Mouse (Mus musculus) myocyte (in vitro differentiated cells): ENCODE measurements at regions not wholly inside any gene's neighbourhood (a gene's known extent, or its start where the extent isn't known, plus 50 kb on each side); places are given as distances from the start of the nearest gene placed in this dataset.

Source experiments
- H3K27me3 ChIP-seq: one replicate; pipeline ENCODE4 v1.6.1; 2011; ENCODE audit not compliant: control insufficient read depth, insufficient read depth, insufficient read length
- H3K36me3 ChIP-seq: one replicate; pipeline ENCODE4 v1.6.1; 2011; ENCODE audit not compliant: control insufficient read depth, insufficient read depth
- H3K4me2 ChIP-seq: one replicate; pipeline ENCODE4 v1.6.1; 2011; ENCODE audit warnings: low read depth, control low read depth
- H3K4me3 ChIP-seq: one replicate; pipeline ENCODE4 v1.5.1; 2011; ENCODE audit warnings: mild to moderate bottlenecking, control low read depth, moderate library complexity
- H3K79me2 ChIP-seq: one replicate; pipeline ENCODE4 v1.6.1; 2011; ENCODE audit not compliant: control insufficient read depth, insufficient read depth
- H3ac ChIP-seq: one replicate; pipeline ENCODE4 v1.6.1; 2011; ENCODE audit not compliant: control insufficient read depth, insufficient read length
- CEBPB ChIP-seq: IDR thresholded peaks from 2 replicates; pipeline ENCODE4 v1.6.1; 2011; ENCODE audit warnings: mild to moderate bottlenecking, moderate library complexity; ENCODE audit not compliant: poor library complexity, insufficient read depth, severe bottlenecking
- E2F4 ChIP-seq: IDR thresholded peaks from one replicate; pipeline ENCODE4 v1.6.1; 2011; ENCODE audit warnings: mild to moderate bottlenecking, control low read depth, moderate library complexity; ENCODE audit not compliant: insufficient read depth
- MAX ChIP-seq: IDR thresholded peaks from one replicate; pipeline ENCODE4 v1.6.1; 2011; ENCODE audit warnings: low read depth, mild to moderate bottlenecking, control low read depth
- MYOD1 ChIP-seq, 3 experiments: IDR thresholded peaks; one replicate each; pipeline ENCODE4 v1.6.1; 2011; ENCODE audit warnings: control low read depth in 2 of 3, low read depth in 2 of 3, mild to moderate bottlenecking in 2 of 3, moderate library complexity in 1 of 3; ENCODE audit not compliant: insufficient read length in 2 of 3, control insufficient read depth in 1 of 3
- MYOG ChIP-seq, 3 experiments: IDR thresholded peaks; one replicate each; pipeline ENCODE4 v1.6.1; 2011; ENCODE audit warnings: control low read depth in 2 of 3, low read depth in 2 of 3, mild to moderate bottlenecking in 2 of 3; ENCODE audit not compliant: insufficient read length in 2 of 3, control insufficient read depth in 1 of 3, insufficient read depth in 1 of 3
- POLR2A ChIP-seq: IDR thresholded peaks from one replicate; pipeline ENCODE4 v1.6.1; 2011; ENCODE audit warnings: low read depth, mild to moderate bottlenecking, control low read depth, moderate library complexity; ENCODE audit not compliant: insufficient read length
- POLR2AphosphoS2 ChIP-seq: IDR thresholded peaks from one replicate; pipeline ENCODE4 v1.6.1; 2011; ENCODE audit warnings: low read depth, control low read depth; ENCODE audit not compliant: insufficient read length
- REST ChIP-seq: IDR thresholded peaks from one replicate; pipeline ENCODE4 v1.6.1; 2011; ENCODE audit warnings: mild to moderate bottlenecking, control low read depth, moderate library complexity; ENCODE audit not compliant: insufficient read depth, insufficient read length
- SRF ChIP-seq: IDR thresholded peaks from one replicate; pipeline ENCODE4 v1.6.1; 2011; ENCODE audit warnings: low read depth; ENCODE audit not compliant: control insufficient read depth, insufficient read length
- TCF12 ChIP-seq: IDR thresholded peaks from one replicate; pipeline ENCODE4 v1.6.1; 2011; ENCODE audit warnings: mild to moderate bottlenecking, control low read depth; ENCODE audit not compliant: poor library complexity, insufficient read depth, severe bottlenecking
- TCF3 ChIP-seq: IDR thresholded peaks from one replicate; pipeline ENCODE4 v1.6.1; 2011; ENCODE audit warnings: low read depth, control low read depth; ENCODE audit not compliant: insufficient read length
- USF1 ChIP-seq: IDR thresholded peaks from one replicate; pipeline ENCODE4 v1.6.1; 2011; ENCODE audit warnings: low read depth, mild to moderate bottlenecking, control low read depth, moderate library complexity

DNA sequence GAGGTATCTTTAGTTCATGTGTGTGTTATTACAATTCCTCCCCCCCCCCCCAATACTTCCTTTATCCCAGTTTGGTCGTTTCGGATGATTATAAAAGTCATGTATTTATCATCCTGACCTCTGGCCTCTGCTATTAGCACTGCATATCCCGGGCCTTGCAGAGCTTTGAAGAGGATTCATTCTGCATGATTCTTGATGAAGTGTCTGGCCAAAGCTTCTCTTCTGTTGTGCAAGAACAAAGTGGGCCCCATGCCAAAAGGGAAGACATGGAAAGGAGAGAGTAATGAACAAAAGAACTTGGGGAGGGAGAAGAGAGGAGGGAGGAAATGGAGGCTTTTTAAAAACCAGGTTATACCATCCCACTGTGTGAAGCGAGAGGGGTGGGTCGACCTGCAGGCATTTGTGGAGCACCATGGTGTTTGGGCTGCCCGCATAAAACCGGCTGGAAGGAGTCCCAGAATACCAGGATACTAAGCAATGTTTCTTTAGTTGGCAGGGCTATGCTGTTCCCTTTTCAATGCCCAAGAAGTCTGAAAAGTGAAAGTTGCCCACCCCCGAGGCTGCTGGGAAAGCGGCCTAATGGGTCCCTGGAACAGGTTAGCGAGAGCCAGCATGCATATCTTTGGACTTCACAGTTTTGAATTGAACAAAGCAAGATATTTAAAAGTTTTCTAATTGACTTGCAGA is 391.3 kb upstream of the Adgrl2 start:
- no peaks in the 10 kb centered on the region for H3K36me3 ChIP-seq
- H3K4me2 ChIP-seq, result no peak overlapping the region
- H3ac ChIP-seq, result no peak overlapping the region
- H3K79me2 ChIP-seq, result no peaks in the 10 kb centered on the region
- TF ChIP-seq MYOD1 (IDR thresholded peaks at IDR 0.05; ENCODE audit: control insufficient read depth in 1 of 3, insufficient read length in 2 of 3, low read depth in 2 of 3) (no peak), POLR2AphosphoS2 (no peak), POLR2A (no peak), MAX (no peak), USF1 (no peak), TCF3 (no peak), TCF12 (no peak), CEBPB (no peak), REST (no peak), SRF (no peak), E2F4 (no peak), MYOG (IDR thresholded peaks at IDR 0.05; ENCODE audit: control insufficient read depth in 1 of 3, insufficient read depth in 1 of 3, insufficient read length in 2 of 3, low read depth in 2 of 3) (no peak)
- no peaks in the 10 kb centered on the region for H3K27me3 ChIP-seq
- H3K4me3 ChIP-seq, result no peak overlapping the region

DNA sequence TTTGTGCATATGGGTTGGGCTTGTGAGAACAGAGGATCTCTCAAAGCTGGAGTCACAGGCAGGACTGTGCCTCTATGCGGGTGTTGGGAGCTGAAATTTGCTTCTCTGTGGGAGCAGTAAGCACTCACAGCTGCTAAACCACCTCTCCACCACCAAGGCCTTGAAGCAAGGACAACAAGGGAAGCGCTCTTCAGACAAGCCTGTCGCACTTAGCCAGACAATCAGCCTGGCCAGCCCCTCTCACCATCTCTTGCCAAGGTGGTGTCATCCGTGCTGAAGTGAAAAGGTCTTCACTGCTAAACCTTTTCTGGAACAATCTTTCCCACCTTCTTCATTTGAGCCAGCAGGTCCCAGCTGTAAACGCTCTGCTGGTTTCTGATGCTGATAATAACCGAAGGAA is 390.7 kb upstream of the Adgrl2 start:
- Histone ChIP-seq H3K4me2 (no peak overlapping the region), H3K36me3 (no peaks in the 10 kb centered on the region), H3ac (no peak overlapping the region), H3K79me2 (no peaks in the 10 kb centered on the region), H3K27me3 (no peaks in the 10 kb centered on the region), H3K4me3 (no peak overlapping the region)
- TF ChIP-seq MYOD1 (IDR thresholded peaks at IDR 0.05; ENCODE audit: control insufficient read depth in 1 of 3, insufficient read length in 2 of 3, low read depth in 2 of 3) (no peak), CEBPB (no peak), MYOG (IDR thresholded peaks at IDR 0.05; ENCODE audit: control insufficient read depth in 1 of 3, insufficient read depth in 1 of 3, insufficient read length in 2 of 3, low read depth in 2 of 3) (no peak), POLR2A (no peak), SRF (no peak), REST (no peak), MAX (no peak), TCF12 (no peak), TCF3 (no peak), USF1 (no peak), E2F4 (no peak)

- TF ChIP-seq E2F4 (no peak), CEBPB (no peak)
Measured at GRCm38 (mm10) chr3:149379866-149380472, 389.6 kb upstream of the Adgrl2 start.

DNA sequence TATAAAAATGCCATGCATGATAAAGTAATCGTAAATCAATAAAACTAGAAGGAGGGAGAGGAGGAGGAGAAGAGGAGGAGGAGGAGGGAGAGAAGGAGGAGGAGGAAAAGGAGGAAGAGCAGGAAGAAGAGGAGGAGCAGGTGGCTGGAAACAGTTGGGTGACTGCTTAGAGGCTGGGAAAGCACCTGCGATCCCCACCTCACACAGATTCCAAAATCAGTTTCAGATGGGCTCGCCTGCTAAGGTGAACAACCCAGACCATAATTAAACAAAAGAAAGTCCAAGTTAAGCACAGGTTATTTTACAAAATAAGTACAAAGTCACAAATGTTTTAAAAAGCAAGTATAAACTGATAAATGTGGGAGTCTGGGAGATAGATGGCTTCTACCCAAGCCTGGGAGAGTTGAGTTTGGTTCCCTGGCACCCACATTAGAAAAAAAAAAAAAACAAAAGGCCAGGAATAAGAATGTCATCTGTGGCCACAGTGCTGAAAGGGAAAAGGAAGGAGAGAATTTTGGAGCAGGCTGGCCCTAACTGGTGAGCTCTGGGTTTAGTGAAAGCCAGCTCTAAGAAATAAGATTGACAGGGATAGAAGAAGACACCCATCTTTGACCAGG is 389.0 kb upstream of the Adgrl2 start:
- H3K79me2 ChIP-seq, result no peaks in the 10 kb centered on the region
- H3K36me3 ChIP-seq, result no peaks in the 10 kb centered on the region
- H3K27me3 ChIP-seq, result no peaks in the 10 kb centered on the region

More at GRCm38 (mm10) chr3:149379866-149380472, 389.6 kb upstream of the Adgrl2 start:
- Histone ChIP-seq H3K36me3 (no peaks in the 10 kb centered on the region), H3K27me3 (no peaks in the 10 kb centered on the region), H3K79me2 (no peaks in the 10 kb centered on the region), H3K4me3 (no peak overlapping the region), H3K4me2 (no peak overlapping the region), H3ac (no peak overlapping the region)

DNA sequence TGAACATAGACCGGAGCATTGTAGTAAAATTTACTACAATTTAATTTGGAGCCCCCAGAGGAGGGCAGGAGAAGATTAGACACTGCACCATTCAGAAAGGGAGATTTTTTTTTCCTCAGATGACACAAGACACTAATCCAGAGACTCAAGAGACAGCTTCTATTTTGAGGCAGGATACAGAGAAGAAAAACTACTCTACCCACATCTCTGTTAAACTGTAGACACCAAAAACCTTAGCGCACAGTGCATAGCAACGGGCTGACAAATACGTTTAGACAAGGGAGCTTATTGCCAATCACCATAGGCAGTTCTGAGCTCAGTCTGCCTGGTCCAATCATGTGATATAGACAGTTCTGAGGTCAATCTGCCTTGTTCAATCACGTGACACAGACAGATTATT is 381.1 kb upstream of the Adgrl2 start:
- H3K27me3 ChIP-seq, result no peaks in the 10 kb centered on the region
- no peak overlapping the region for H3K4me3 ChIP-seq
- H3ac ChIP-seq, result no peak overlapping the region
- H3K4me2 ChIP-seq, result no peak overlapping the region
- H3K79me2 ChIP-seq, result no peaks in the 10 kb centered on the region
- no peak for TF ChIP-seq MYOD1 (IDR thresholded peaks at IDR 0.05; ENCODE audit: control insufficient read depth in 1 of 3, insufficient read length in 2 of 3, low read depth in 2 of 3)
- no peak for TF ChIP-seq POLR2A
- TF ChIP-seq USF1, result no peak
- TF ChIP-seq TCF12, result no peak
- TF ChIP-seq REST, result no peak
- no peak for TF ChIP-seq POLR2AphosphoS2
- no peak for TF ChIP-seq MYOG (IDR thresholded peaks at IDR 0.05; ENCODE audit: control insufficient read depth in 1 of 3, insufficient read depth in 1 of 3, insufficient read length in 2 of 3, low read depth in 2 of 3)
- no peak for TF ChIP-seq MAX
- no peak for TF ChIP-seq SRF
- TF ChIP-seq TCF3, result no peak
- no peak for TF ChIP-seq E2F4
- TF ChIP-seq CEBPB, result no peak
- H3K36me3 ChIP-seq, result no peaks in the 10 kb centered on the region

More for the DNA sequence above, 389.0 kb upstream of the Adgrl2 start:
- TF ChIP-seq USF1 (no peak), POLR2A (no peak), CEBPB (no peak), TCF12 (no peak), E2F4 (no peak), SRF (no peak), TCF3 (no peak), MYOG (IDR thresholded peaks at IDR 0.05; ENCODE audit: control insufficient read depth in 1 of 3, insufficient read depth in 1 of 3, insufficient read length in 2 of 3, low read depth in 2 of 3) (no peak)
- no peak overlapping the region for H3K4me2 ChIP-seq
- H3K4me3 ChIP-seq, result no peak overlapping the region
- no peak overlapping the region for H3ac ChIP-seq
